Mouse (Mus musculus): ENCODE measurements around the gene Tpp1.

- TF ChIP-seq CTCF (IDR thresholded peaks at IDR 0.05; ENCODE audit: low read depth) (no peak), EP300 (IDR thresholded peaks at IDR 0.05; ENCODE audit: low read depth) (no peak)
Measured at GRCm38 (mm10) chr7:105791147-105791546, 39.1 kb upstream of the Tpp1 start.

Data from liver, postnatal 0 days (tissue).